Mouse (Mus musculus): Measurements from ENCODE around the gene Bbs9.
"Not testable (repeated sequence)": the region's sequence is repeated elsewhere in the genome, so short reads cannot be mapped to it uniquely, and the experiment has no call there.

Gene Bbs9

DNA sequence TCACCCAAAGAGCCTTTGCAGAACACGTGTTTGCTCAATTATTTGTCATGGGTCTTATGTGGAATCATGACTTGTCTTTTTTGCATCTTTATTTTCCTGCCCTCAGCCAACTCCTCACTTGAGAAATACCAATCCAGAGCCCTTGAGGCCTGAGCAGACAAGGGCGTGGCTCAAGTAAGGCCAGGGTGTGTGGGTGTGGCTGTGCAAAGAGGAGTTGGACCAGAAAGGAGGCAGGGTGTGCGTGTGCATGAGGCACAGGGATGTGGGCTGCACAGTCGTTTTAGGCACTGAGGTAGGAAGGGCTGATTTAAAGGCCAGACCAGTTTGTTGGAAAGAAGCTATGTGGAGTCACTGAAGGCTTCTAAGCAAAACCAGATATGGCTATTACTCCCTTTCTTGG lies 373.7 kb downstream of the Bbs9 start:
- peak; percentile 6 for DNase-seq (ENCODE audit: low read depth)

DNA sequence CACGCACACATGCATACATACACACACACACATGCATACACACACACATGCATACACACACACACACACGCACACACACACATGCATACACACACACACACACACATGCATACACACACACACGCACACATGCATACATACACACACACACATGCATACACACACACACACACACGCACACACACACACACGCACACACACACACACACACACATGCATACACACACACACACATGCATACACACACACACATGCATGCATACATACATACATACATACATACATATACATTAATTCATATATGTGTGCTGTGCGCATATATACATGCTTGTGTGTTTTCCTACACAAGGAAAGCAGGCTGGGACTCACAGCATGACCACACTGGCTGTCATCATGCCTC lies 393.6 kb downstream of the Bbs9 start:
- DNase-seq (ENCODE audit: low read depth), result not testable (repeated sequence)

DNA sequence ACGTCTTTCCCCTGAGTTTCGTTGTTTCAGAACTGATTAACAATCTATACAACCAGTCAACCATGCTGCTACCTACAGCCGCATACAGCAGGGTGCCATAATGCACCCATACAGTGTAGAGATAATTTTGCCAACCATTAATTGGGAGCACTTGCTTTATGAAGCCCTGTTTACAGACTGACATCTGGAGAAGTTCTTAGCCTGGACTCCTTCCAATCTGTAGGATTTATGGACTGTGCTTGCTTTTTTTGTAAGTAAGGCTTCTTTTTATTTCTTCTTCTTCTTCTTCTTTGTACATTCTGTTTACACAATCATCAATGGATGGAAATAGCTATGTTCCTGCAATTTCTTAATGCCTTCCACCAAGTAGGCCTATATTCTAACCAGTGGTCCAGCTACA lies 395.1 kb downstream of the Bbs9 start:
- DNase-seq (ENCODE audit: low read depth), result peak; percentile 23

DNA sequence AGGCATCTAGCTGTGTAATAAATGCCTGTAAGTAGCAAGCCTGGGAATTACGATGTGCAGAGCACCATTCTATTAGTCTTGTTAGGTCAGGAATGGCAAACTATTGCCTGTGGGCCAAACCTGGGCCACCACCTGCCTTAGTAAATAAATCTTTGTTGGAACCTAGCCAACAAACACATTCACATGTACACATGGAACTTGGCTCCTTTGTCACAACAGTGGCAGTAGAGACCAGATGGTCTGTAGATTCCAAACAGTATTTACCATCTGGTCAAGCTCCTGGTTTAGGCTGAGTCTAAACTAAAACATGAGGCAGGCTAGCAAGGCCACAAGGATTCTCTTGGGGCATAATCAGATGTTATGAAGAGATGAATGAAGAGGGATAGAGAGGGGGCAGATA lies 399.7 kb downstream of the Bbs9 start:
- DNase-seq (ENCODE audit: low read depth), result no peak

DNA sequence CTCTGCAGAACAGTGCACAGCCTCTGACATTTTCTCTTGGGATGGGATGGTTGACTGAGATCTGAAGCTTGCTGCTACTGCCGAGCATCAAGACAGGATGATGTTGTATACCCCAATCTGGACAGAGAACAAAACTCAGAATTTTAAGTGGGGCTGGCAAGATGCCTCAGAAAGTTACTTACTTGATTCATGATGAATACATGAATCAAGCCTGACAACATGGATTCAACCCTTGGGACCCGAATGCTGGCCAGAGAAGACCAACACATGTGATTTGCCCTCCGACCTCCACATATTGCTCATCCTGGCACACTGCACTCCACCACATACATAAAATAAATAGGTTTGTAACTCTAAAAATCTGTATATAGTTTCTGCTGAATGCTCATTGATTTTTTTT lies 403.8 kb downstream of the Bbs9 start:
- peak; percentile 91 for DNase-seq (ENCODE audit: low read depth)

DNA sequence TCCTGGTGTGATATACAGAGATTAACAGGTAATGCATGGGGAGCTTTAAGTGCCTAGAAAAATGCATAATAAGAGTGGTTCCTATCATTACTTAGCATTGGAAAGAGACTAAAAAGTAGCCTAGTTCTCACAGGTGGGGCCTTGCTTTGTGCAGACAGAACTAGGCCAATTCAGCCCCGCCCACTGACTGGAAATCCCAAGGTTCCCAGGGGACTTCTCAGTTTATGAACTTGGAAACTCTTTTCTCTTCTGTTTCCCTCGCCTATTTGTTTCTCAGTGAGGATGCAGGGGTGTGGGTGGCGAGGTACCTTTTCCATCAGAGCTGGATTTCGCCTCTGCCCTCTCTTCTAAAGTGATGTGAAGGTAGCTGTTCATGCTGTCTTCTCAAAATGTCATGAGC lies 410.8 kb downstream of the Bbs9 start:
- peak; percentile 28 for DNase-seq (ENCODE audit: low read depth)

DNA sequence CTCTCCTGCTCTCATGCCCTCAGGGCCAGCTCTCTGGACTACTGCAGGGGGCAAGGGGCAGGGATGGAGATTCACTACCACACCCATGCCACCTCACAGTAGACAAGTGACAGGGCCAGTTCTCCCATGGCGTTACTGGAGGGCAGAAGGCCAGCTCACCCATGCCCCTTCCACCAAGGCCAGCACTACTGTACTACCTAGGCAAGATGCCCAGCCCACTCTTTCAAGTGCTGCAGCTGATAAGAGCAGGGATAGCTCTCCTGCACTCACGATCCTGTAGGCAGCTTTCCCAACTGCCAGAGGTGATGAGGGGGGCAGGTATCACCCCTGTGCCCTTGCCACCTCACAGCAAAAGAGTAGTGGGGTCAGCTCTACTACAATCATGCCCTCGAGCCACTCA lies 429.9 kb downstream of the Bbs9 start:
- DNase-seq (ENCODE audit: low read depth), result no peak

DNA sequence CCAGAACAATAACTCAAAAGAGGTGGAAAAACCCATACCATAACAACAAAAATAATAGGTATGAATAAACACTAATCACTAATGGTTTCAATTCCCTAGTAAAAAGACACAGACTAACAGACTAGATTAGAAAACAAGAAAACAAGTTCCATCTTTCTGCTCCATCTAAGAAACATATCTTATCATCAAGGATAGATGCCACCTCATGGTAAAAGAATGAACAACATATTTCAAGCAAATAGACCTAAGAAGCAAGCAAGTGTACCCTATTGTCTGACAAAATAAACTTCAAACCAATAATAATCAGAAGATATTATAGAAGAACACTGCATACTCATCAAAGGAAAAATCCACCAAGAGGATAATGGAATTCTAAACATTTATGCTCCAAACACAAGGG lies 441.3 kb downstream of the Bbs9 start:
- no peak for DNase-seq (ENCODE audit: low read depth)

DNA sequence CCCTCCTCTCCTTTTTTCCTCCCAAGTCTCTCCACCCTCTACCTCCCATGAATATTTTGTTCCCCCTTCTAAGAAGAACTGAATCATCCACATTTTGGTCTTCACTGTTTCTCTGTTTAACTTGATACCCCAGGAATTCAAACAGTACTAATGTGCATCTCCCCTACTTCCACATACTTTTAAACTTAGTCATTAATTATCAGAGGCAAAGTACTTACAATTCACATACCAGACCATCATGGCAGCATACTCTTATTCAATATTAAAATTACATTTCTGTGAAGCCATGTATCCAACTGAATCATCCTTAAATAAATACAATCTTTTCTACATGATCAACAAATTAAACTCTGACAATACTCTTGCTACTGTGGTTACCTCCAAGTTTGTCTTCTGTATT lies 460.1 kb downstream of the Bbs9 start:
- no peak for DNase-seq (ENCODE audit: low read depth)
